Mouse (Mus musculus) lung, embryonic 16.5 days (tissue): ENCODE results near the gene Krtap28-13. TPM values are rescaled to one million over a fixed set of nuclear protein-coding genes. Genes with fewer than 3 reads are reported as not detected.

Experiments
- ATAC-seq: fragments of 200-750 bp; cut with Nextera tagmentation; 2 replicates; pipeline ENCODE4 v1.8.0; 2017; ENCODE audit warnings: low read depth, mild to moderate bottlenecking, moderate library complexity
- H3K27ac ChIP-seq: fragments of 300-500 bp; sonication (generic); 2 replicates; pipeline ENCODE4 v1.5.1; 2014; ENCODE audit warnings: mild to moderate bottlenecking, control low read depth, low read length
- H3K27me3 ChIP-seq: fragments of 300-500 bp; sonication (generic); 2 replicates; pipeline ENCODE4 v1.6.1; 2014; ENCODE audit warnings: low read depth, low read length, mixed read lengths; ENCODE audit not compliant: control insufficient read depth, insufficient read depth
- H3K36me3 ChIP-seq: fragments of 300-500 bp; sonication (generic); 2 replicates; pipeline ENCODE4 v1.6.1; 2014; ENCODE audit warnings: low read length; ENCODE audit not compliant: control insufficient read depth, insufficient read depth
- H3K4me1 ChIP-seq: fragments of 300-500 bp; sonication (generic); replicated peaks from 2 replicates; pipeline ENCODE4 v1.6.1; 2014; ENCODE audit warnings: low read length, mixed read lengths; ENCODE audit not compliant: control insufficient read depth, insufficient read depth
- H3K4me2 ChIP-seq: fragments of 300-500 bp; sonication (generic); 2 replicates; pipeline ENCODE4 v1.6.1; 2014; ENCODE audit warnings: low read depth, low read length, control low read depth
- H3K4me3 ChIP-seq: fragments of 300-500 bp; sonication (generic); 2 replicates; pipeline ENCODE4 v1.5.1; 2014; ENCODE audit warnings: mild to moderate bottlenecking, low read length, control low read depth
- H3K9ac ChIP-seq: fragments of 300-500 bp; sonication (generic); 2 replicates; pipeline ENCODE4 v1.6.1; 2014; ENCODE audit warnings: low read length, control low read depth
- H3K9me3 ChIP-seq: fragments of 300-500 bp; sonication (generic); 2 replicates; pipeline ENCODE4 v1.6.1; 2016; ENCODE audit warnings: low read length; ENCODE audit not compliant: control insufficient read depth
- WGBS: fragments of 180-500 bp; shearing (Covaris S2); extraction: QIAGEN DNeasy Blood & Tissue Kit; methylation state at CpG from one replicate; pipeline ENCODE4 v1.1.7; 2014; 5-methylcytosine and 5-hydroxymethylcytosine counted together
- polyA plus RNA-seq: library from polyadenylated mRNA; unstranded; fragments of >200 nt; fragmentation: Nextera tagmentation; extraction: Ambion mirVana; gene quantifications from 2 replicates; pipeline ENCODE4 v1.2.1, GENCODE M21; 2015

Gene Krtap28-13
- not detected in 2 replicates for polyA plus RNA-seq

DNA sequence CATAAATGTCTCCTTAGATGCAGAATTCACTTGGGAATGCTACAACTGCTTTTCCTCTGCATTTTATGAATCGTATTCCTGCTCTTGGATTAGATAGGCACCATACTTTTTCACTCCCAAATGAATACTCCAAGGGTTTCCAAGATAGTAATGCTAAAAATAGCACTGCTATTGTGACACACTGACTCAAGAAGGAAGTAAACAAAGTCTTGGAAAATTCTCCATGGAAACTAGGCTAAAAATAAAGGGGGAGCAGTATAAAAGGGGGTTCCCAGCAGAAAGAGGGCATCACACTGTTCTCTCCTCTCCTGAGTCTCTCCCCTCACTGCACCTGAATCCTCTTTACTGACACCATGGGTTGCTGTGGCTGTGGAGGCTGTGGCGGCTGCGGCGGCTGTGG is at the start of gene Krtap28-13:
TSS of gene Krtap28-13 (plus strand) at position 288 of the 400 bp plus-strand sequence.
- Histone ChIP-seq H3K9ac (no peak within 1 kb of the TSS), H3K9me3 (no peaks in the 10 kb centered on the region), H3K27ac (no peak within 1 kb of the TSS), H3K36me3 (no peaks in the 10 kb centered on the region), H3K27me3 (no peaks in the 10 kb centered on the region), H3K4me2 (no peak within 1 kb of the TSS), H3K4me1 (no peaks in the 10 kb centered on the region), H3K4me3 (no peak within 1 kb of the TSS)
- WGBS = 84% methylated on average over 4 of the region's 4 CpGs
- no peak for ATAC-seq

DNA sequence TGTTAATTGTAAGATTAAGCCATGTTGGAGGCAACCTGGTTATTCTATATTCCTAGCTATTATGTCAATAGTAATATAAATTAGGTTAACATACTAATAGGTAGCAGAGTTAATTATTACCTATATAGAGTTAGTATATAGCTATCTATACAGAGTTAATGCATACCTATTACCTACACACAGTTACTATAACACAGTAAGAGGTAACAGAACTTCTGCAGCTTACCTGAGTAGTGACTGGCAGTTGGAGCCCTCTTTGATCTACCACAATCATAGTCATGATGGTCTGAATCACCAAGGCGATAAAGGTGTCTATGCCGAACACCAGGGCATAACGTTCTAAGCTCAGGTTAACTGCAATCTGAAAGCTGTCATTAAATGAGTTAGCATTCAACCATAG is 46.3 kb upstream of the Krtap28-13 start:
- H3K27ac ChIP-seq = no peak overlapping the region
- no peaks in the 10 kb centered on the region for H3K9me3 ChIP-seq
- H3K27me3 ChIP-seq = no peaks in the 10 kb centered on the region
- H3K4me3 ChIP-seq = no peak overlapping the region
- ATAC-seq = no peak
- 92% methylated on average over 3 of the region's 3 CpGs for WGBS
- no peak overlapping the region for H3K4me2 ChIP-seq
- no peaks in the 10 kb centered on the region for H3K4me1 ChIP-seq
- no peaks in the 10 kb centered on the region for H3K36me3 ChIP-seq
- no peak overlapping the region for H3K9ac ChIP-seq

DNA sequence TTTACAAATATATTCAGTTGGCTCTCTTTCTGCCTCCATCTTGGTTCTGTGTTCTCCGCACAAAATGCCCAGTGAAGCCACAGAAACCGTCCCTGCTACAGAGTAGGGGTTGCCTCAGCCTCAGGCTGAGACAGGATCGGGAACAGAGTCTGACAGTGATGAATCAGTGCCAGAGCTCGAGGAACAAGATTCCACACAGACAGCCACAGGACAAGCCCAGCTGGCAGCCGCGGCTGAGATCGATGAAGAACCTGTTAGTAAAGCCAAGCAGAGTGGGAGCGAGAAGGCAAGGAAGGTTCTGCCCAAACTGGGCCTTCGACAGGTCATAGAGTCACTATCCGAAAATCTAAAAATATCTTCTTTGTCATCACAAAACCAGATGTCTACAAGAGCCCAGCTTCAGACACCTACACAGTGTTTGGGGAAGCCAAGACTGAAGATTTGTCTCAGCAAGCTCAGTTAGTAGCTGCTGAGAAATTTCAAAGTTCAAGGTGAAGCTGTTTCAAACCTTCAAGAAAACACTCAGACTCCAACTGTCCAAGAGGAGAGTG is 45.3 kb upstream of the Krtap28-13 start:
- Histone ChIP-seq H3K27me3 (no peaks in the 10 kb centered on the region), H3K4me2 (no peak overlapping the region), H3K27ac (no peak overlapping the region), H3K4me3 (no peak overlapping the region), H3K9me3 (no peaks in the 10 kb centered on the region), H3K36me3 (no peaks in the 10 kb centered on the region), H3K4me1 (no peaks in the 10 kb centered on the region), H3K9ac (no peak overlapping the region)
- WGBS = 53% methylated on average over 10 of the region's 10 CpGs
- ATAC-seq = no peak

DNA sequence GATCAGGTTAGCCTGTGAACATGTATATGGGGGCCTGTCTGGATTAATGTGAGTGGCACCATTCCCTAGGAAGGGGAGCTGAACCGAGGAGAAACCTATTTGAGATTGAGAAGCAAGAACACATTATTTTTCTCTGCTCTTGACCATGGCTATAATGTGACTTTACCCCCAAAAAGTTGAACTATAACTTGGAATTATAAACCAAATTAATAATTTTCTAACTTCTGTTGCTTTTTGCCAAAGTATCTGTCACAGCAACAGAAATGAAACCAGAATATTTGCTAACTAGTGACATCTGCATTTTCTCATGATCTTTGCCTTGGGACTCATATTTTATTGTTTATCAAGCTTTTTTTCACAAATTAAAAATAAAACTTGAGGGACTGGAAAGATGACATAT is 44.2 kb upstream of the Krtap28-13 start:
- H3K4me3 ChIP-seq = no peak overlapping the region
- no peak for ATAC-seq
- no peaks in the 10 kb centered on the region for H3K27me3 ChIP-seq
- H3K36me3 ChIP-seq = no peaks in the 10 kb centered on the region
- no peak overlapping the region for H3K9ac ChIP-seq
- 61% methylated on average over 1 of the region's 1 CpGs for WGBS
- no peaks in the 10 kb centered on the region for H3K9me3 ChIP-seq
- no peak overlapping the region for H3K4me2 ChIP-seq
- no peak overlapping the region for H3K27ac ChIP-seq
- no peaks in the 10 kb centered on the region for H3K4me1 ChIP-seq

GRCm38 (mm10) chr1:83031950-83032349 is 28.8 kb upstream of the Krtap28-13 start:
- Histone ChIP-seq H3K4me2 (no peak overlapping the region), H3K9ac (no peak overlapping the region), H3K4me3 (no peak overlapping the region), H3K27ac (no peak overlapping the region), H3K4me1 (no peaks in the 10 kb centered on the region), H3K9me3 (no peaks in the 10 kb centered on the region), H3K36me3 (no peaks in the 10 kb centered on the region), H3K27me3 (no peaks in the 10 kb centered on the region)
- whole genome bisulfite sequencing = 10% methylated on average over 1 of the region's 1 CpGs
- ATAC-seq = no peak

DNA sequence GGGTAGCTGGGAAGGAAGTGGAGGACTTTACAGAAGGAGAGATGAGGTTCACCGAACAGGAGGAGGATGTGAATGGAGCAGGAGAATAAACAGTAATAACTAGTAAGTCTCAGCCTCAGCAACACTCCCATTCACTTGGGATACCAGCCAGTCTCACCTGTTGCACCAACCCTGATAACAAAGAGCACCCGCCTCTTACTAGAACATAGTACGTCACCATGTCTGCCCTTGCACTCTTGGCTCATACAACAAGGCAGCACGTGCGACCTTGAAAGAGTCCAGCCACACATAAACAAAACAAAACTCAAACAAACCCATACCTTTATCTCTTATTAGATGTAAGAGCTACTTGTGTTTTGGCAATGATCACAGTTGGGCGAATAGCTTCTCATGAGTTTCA is 28.2 kb upstream of the Krtap28-13 start:
- WGBS = 73% methylated on average over 6 of the region's 6 CpGs
- no peak overlapping the region for H3K27ac ChIP-seq
- no peaks in the 10 kb centered on the region for H3K27me3 ChIP-seq
- H3K4me1 ChIP-seq = peaks cover under 1% of the 10 kb centered on the region; the same call in 1 of the 2 replicates
- ATAC-seq = no peak
- H3K36me3 ChIP-seq = no peaks in the 10 kb centered on the region
- no peak overlapping the region for H3K9ac ChIP-seq
- H3K4me3 ChIP-seq = no peak overlapping the region
- no peaks in the 10 kb centered on the region for H3K9me3 ChIP-seq
- no peak overlapping the region for H3K4me2 ChIP-seq

DNA sequence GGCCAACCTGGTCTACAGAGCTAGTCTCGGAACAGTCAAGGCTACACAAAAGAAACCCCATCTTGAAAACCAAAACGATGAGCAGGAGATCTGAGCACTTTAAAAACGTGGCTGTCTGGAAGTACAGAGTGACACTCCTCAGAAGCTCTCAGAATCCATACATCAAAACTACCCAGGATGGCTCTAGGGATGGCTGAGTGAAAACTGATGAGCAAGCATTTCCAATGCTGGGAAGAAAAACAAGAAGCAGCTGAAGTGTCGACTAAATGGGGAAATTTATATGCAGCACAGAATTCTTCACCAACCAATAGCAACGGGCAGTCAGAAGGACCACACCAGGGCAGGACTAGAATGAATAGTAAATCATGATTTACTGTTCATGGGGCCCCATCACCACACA is 26.2 kb upstream of the Krtap28-13 start:
- H3K4me3 ChIP-seq = no peak overlapping the region
- ATAC-seq = no peak
- no peaks in the 10 kb centered on the region for H3K36me3 ChIP-seq
- H3K9me3 ChIP-seq = no peaks in the 10 kb centered on the region
- WGBS = 67% methylated on average over 5 of the region's 5 CpGs
- H3K9ac ChIP-seq = no peak overlapping the region
- no peaks in the 10 kb centered on the region for H3K27me3 ChIP-seq
- no peak overlapping the region for H3K4me2 ChIP-seq
- no peak overlapping the region for H3K27ac ChIP-seq
- peaks cover 5% of the 10 kb centered on the region; the same call in 1 of the 2 replicates for H3K4me1 ChIP-seq

DNA sequence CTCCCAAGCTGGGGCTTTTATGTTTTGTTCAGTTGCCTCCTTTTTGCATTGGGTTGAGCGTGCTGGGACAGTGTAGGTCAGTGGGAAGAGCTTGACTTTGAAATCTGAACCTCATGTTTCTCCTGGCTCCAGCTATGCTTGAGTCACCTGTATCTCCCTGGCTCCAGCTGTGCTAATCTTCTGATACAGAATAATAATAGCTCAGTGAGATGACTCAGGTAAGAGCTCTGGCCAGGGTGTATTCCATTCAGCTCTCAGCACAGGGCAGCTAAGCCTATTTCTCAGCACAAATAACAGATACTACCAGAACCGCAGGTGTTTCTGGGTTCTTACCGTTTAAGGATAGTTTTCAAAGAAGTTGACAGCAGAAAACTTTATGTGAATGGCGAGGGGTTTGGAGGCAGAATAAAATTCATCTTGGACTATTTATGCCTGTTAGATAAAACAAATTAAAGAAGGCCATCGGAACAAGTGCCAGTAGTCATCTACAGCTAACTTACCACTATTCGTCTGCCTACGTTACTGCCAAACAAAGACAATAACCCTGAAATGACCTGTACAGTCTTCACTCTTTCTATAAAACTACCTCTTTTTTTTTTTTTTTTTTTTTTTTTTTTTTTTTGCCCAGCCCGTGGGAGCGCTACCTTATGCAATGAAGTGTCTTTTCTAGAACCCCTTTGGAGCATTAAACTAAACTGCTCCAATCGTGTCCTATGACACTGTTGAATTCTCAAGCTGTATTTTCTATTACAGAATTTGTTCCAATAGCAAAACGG is 23.6 kb upstream of the Krtap28-13 start:
- Histone ChIP-seq H3K27ac (no peak overlapping the region), H3K4me2 (peak overlapping the region; percentile 64), H3K9me3 (no peaks in the 10 kb centered on the region), H3K9ac (no peak overlapping the region), H3K4me1 (peaks cover 5% of the 10 kb centered on the region; the same call in 1 of the 2 replicates), H3K36me3 (no peaks in the 10 kb centered on the region), H3K27me3 (no peaks in the 10 kb centered on the region), H3K4me3 (no peak overlapping the region)
- WGBS = 75% methylated on average over 11 of the region's 11 CpGs
- no peak for ATAC-seq

GRCm38 (mm10) chr1:83038109-83038672 is 22.5 kb upstream of the Krtap28-13 start, which contains the start of gene Slc19a3:
TSS of gene Slc19a3 (minus strand) at chr1:83038448.
- peak; percentile 94 for ATAC-seq
- Histone ChIP-seq H3K4me2 (peak within 1 kb of the TSS; percentile 64), H3K27me3 (no peaks in the 10 kb centered on the region), H3K27ac (no peak within 1 kb of the TSS), H3K4me1 (peaks cover 5% of the 10 kb centered on the region; the same call in 1 of the 2 replicates), H3K9ac (peak within 1 kb of the TSS; percentile 70), H3K4me3 (peak within 1 kb of the TSS; percentile 65), H3K36me3 (no peaks in the 10 kb centered on the region), H3K9me3 (no peaks in the 10 kb centered on the region)
- 2% methylated on average over 25 of the region's 25 CpGs for whole genome bisulfite sequencing
